Mouse (Mus musculus): Measurements from ENCODE around the gene Rassf6.

DNA sequence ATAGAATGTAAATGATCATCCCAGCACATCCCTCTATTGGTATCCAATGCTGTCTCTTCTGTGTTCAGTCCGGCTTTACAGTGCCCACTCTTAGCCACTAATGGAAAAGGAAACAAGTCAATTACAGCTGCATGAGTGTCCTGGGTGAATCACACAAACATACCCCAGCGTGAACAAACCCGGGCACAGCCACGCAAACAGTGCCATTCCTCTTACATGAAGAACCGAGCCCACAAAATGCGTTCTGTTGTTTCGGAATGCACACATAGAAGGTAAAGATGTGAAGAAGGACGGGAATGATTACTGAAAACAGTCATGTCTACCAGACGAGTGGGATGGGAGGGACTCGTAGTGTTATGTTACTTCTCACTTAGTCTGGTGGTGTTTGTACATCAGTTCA lies 47.5 kb upstream of the Rassf6 start:
- no peak for TF ChIP-seq EP300 (IDR thresholded peaks at IDR 0.05; ENCODE audit: low read depth)
- no peak for TF ChIP-seq CTCF (IDR thresholded peaks at IDR 0.05; ENCODE audit: low read depth)
